Mouse (Mus musculus): ENCODE data around the gene Slc39a7. TPM values are rescaled to one million over a fixed set of nuclear protein-coding genes. Genes with fewer than 3 reads are reported as not detected.
A peak's percentile ranks its signal among the peaks of the same experiment; 100 is the strongest.

Gene Slc39a7
- polyA plus RNA-seq, 1 experiment from 2014 or later, result 160 TPM

DNA sequence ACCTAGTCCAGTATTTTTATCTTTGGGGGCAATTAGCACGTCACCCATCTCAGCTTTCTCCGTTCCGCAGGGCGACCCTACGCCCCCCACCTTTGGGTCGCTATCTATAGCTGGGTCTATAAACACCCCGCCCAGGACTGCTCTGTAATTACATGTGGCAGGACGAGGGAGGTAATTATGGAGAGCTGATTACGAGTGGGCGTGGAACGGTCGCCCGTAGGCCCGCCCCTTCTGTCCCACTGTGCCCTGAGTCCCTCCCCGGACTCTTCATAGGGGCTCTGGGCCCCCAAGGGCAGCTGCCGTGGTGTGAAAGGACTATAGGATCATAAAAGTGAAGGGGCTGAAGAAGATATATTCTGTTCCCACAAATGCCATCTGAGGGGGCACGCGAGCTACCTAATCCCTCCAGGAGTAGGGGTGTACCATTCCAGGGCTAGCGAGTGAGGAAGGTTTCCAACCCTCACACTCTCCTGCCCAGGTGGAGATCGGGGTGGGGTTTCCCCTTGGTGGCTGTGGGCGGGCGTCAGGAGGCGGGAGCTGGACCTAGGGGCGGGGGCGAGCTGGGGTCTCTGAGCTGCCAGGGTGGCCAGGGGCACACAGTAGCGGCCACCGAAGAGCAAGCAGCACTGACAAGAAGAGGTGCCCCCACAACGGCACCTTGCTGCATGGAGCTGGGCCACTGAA, 7.5 kb upstream of the Slc39a7 start, which contains the start of gene Col11a2:
TSS of gene Col11a2 (plus strand) at position 560 of the 684 bp plus-strand sequence.
- peak within 1 kb of the TSS; percentile 55 for H3K9ac ChIP-seq
- ATAC-seq (ENCODE audit: low FRiP score), result peak; percentile 66
- H3K4me3 ChIP-seq (replicated peaks), result peak within 1 kb of the TSS; percentile 28
- peak within 1 kb of the TSS; percentile 65; the same call in 1 of the 2 replicates for H3K27ac ChIP-seq
- H3K27me3 ChIP-seq, result peaks cover 23% of the 10 kb centered on the region
- peak within 1 kb of the TSS; percentile 61 for H3K4me2 ChIP-seq
- no peaks in the 10 kb centered on the region for H3K9me3 ChIP-seq
- H3K4me1 ChIP-seq, result peaks cover 37% of the 10 kb centered on the region
- peaks cover 41% of the 10 kb centered on the region for H3K36me3 ChIP-seq (replicated peaks)
- 7% methylated on average over 28 of the region's 28 CpGs for WGBS

DNA sequence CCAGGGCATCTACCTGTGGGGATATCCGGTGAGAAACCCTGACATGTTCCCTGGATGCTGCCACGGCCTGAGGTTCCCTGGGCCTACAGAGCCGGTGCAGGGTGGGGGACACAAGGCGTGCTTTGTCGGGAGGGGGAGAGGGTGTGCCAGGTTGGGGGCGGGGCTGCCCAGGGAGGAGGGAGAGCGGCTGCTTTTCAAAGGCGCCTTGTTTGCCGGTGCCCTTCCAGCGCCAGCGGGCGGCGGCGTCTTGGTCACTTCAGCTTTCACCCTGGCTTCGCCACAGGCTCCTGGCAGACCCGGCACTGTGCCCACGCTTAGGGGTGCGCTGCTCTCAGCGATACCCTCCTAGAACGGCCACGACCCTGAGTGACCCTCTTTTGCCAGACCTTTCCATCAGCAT, 7.0 kb upstream of the Slc39a7 start:
- Histone ChIP-seq H3K27ac (peak overlapping the region; percentile 65; the same call in 1 of the 2 replicates), H3K4me2 (peak overlapping the region; percentile 61), H3K9me3 (no peaks in the 10 kb centered on the region), H3K4me3 (replicated peaks) (peak overlapping the region; percentile 28), H3K27me3 (peaks cover 23% of the 10 kb centered on the region), H3K36me3 (replicated peaks) (peaks cover 45% of the 10 kb centered on the region), H3K9ac (peak overlapping the region; percentile 55), H3K4me1 (peaks cover 43% of the 10 kb centered on the region)
- 12% methylated on average over 16 of the region's 21 CpGs for WGBS
- peak; percentile 53 for ATAC-seq (ENCODE audit: low FRiP score)

DNA sequence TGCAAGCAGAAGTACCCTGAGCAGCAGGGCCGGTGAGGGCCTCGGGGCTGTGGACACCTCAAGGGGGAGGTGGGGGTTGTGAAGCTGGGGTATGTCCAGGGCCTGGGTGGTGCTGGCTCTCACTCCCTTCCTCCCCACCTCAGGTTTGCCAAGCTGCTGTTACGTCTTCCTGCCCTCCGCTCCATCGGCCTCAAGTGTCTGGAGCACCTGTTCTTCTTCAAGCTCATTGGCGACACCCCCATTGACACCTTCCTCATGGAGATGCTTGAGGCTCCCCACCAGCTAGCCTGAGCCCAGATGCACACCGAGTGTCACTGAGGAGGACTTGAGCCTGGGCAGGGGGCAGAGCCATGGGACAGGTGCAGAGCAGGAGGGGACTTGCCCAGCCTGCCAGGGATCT, 5.8 kb upstream of the Slc39a7 start:
- H3K4me2 ChIP-seq, result no peak overlapping the region
- no peak for ATAC-seq (ENCODE audit: low FRiP score)
- peaks cover 45% of the 10 kb centered on the region for H3K36me3 ChIP-seq (replicated peaks)
- H3K27me3 ChIP-seq, result peaks cover 22% of the 10 kb centered on the region
- H3K4me3 ChIP-seq (replicated peaks), result 0 out of 2 replicates have a peak overlapping the region, but pooled peaks have one; percentile 1
- peaks cover 53% of the 10 kb centered on the region for H3K4me1 ChIP-seq
- 94% methylated on average over 7 of the region's 7 CpGs for WGBS
- no peak overlapping the region for H3K9ac ChIP-seq
- H3K27ac ChIP-seq, result no peak overlapping the region
- no peaks in the 10 kb centered on the region for H3K9me3 ChIP-seq

DNA sequence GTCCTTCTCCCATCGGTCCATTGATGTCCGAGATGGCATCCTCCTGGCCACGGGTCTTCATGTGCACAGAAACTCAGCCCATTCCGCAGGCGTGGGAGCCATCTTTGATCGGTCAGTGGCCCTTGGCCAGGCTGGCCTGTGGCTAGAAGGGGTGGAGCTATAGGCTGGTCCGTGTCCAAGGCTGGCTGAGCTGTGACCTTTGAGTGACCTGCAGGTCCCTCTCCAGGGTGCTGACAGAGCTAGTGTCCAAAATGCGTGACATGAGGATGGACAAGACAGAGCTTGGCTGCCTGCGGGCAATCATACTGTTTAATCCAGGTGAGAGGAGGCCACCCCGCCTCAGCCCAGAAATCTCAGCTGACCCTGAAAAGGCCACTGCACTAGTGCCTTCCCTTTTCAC, 5.2 kb upstream of the Slc39a7 start:
- Histone ChIP-seq H3K4me3 (replicated peaks) (no peak overlapping the region), H3K27me3 (peaks cover 19% of the 10 kb centered on the region), H3K36me3 (replicated peaks) (peaks cover 45% of the 10 kb centered on the region), H3K9ac (no peak overlapping the region), H3K4me2 (no peak overlapping the region), H3K9me3 (no peaks in the 10 kb centered on the region), H3K27ac (no peak overlapping the region), H3K4me1 (peaks cover 53% of the 10 kb centered on the region)
- no peak for ATAC-seq (ENCODE audit: low FRiP score)
- 81% methylated on average over 10 of the region's 10 CpGs for WGBS

DNA sequence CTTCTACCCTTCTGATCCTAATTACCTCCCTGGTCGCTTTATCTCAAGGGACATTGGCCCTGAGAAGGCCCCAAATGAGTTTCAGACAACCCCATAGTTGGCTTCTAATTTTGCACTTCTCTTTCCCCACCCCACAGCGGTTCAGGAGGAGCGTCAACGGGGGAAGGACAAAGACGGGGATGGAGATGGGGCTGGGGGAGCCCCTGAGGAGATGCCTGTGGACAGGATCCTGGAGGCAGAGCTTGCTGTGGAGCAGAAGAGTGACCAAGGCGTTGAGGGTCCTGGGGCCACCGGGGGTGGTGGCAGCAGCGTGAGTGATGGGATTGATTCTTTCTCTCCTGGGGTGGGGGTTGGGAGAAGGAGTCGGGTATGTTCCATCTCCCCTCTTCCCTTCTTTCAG, 4.0 kb upstream of the Slc39a7 start:
- 89% methylated on average over 9 of the region's 9 CpGs for WGBS
- Histone ChIP-seq H3K4me2 (no peak overlapping the region), H3K27ac (no peak overlapping the region), H3K27me3 (peaks cover 10% of the 10 kb centered on the region), H3K36me3 (replicated peaks) (peaks cover 45% of the 10 kb centered on the region), H3K4me1 (peaks cover 49% of the 10 kb centered on the region), H3K9me3 (no peaks in the 10 kb centered on the region), H3K9ac (no peak overlapping the region), H3K4me3 (replicated peaks) (no peak overlapping the region)
- ATAC-seq (ENCODE audit: low FRiP score), result no peak

DNA sequence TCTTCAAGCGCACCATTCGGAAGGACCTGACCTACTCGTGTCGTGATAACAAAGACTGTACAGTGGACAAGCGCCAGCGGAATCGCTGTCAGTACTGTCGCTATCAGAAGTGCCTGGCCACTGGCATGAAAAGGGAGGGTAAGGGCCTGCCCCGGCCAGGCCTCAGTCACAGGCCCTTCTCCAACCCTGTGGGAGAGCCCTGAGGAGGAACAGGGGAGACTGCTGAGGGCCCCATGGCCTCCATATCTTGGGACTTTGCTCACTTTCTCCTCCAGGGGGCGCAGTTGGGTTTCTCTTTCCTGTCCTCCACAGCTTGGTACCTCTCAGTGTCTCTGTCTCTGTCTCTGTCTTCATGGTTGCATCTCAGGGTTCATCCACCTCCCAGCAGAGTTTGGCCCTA, 2.6 kb upstream of the Slc39a7 start:
- no peaks in the 10 kb centered on the region for H3K9me3 ChIP-seq
- no peak overlapping the region for H3K4me2 ChIP-seq
- H3K36me3 ChIP-seq (replicated peaks), result peaks cover 60% of the 10 kb centered on the region
- H3K27me3 ChIP-seq, result peaks cover 2% of the 10 kb centered on the region; the same call in 1 of the 2 replicates
- no peak overlapping the region for H3K9ac ChIP-seq
- WGBS, result 79% methylated on average over 10 of the region's 10 CpGs
- ATAC-seq (ENCODE audit: low FRiP score), result no peak
- H3K4me1 ChIP-seq, result peaks cover 51% of the 10 kb centered on the region
- H3K27ac ChIP-seq, result 0 out of 2 replicates have a peak overlapping the region, but pooled peaks have one; percentile 19
- no peak overlapping the region for H3K4me3 ChIP-seq (replicated peaks)

DNA sequence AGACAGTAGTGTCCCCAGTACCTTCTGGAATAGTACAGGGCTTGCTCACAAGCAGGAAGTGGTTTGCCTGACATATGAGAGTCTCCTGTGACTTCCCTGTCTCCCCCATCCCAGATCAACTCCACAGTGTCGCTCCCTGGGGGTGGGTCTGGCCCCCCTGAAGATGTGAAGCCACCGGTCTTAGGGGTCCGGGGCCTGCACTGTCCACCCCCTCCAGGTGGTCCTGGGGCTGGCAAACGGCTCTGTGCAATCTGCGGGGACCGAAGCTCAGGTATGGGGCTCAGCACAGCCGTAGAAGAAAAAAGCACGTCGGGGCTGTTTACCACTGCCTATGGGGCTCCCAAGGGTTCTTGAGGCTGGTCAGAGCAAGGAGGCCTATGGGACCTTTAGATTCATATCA, 2.0 kb upstream of the Slc39a7 start:
- no peaks in the 10 kb centered on the region for H3K27me3 ChIP-seq
- no peak overlapping the region for H3K27ac ChIP-seq
- ATAC-seq (ENCODE audit: low FRiP score), result no peak
- H3K4me3 ChIP-seq (replicated peaks), result peak overlapping the region; percentile 95
- 90% methylated on average over 9 of the region's 9 CpGs for WGBS
- H3K9me3 ChIP-seq, result no peaks in the 10 kb centered on the region
- peaks cover 66% of the 10 kb centered on the region for H3K36me3 ChIP-seq (replicated peaks)
- H3K9ac ChIP-seq, result no peak overlapping the region
- H3K4me1 ChIP-seq, result peaks cover 51% of the 10 kb centered on the region
- 0 out of 2 replicates have a peak overlapping the region, but pooled peaks have one; percentile 99 for H3K4me2 ChIP-seq

DNA sequence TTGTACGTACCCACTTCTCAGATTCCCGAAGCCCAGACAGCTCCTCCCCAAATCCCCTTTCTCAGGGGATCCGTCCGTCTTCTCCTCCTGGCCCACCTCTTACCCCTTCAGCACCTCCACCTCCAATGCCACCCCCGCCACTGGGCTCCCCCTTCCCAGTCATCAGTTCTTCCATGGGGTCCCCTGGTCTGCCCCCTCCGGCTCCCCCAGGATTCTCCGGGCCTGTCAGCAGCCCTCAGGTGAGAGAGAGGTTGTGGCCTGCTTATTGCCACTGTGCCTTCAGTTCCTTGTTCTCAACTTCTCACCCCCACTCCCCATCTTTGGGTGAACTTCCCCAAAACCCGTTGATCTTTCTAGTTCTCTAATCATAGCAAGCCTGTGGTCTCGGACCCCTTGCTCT, 1.3 kb upstream of the Slc39a7 start:
- Histone ChIP-seq H3K27me3 (no peaks in the 10 kb centered on the region), H3K36me3 (replicated peaks) (peaks cover 66% of the 10 kb centered on the region), H3K9me3 (no peaks in the 10 kb centered on the region), H3K4me1 (peaks cover 51% of the 10 kb centered on the region), H3K4me3 (replicated peaks) (peak overlapping the region; percentile 95), H3K4me2 (peak overlapping the region; percentile 99), H3K27ac (peak overlapping the region; percentile 98; the same call in 1 of the 2 replicates), H3K9ac (peak overlapping the region; percentile 96)
- 71% methylated on average over 8 of the region's 9 CpGs for WGBS
- no peak for ATAC-seq (ENCODE audit: low FRiP score)

DNA sequence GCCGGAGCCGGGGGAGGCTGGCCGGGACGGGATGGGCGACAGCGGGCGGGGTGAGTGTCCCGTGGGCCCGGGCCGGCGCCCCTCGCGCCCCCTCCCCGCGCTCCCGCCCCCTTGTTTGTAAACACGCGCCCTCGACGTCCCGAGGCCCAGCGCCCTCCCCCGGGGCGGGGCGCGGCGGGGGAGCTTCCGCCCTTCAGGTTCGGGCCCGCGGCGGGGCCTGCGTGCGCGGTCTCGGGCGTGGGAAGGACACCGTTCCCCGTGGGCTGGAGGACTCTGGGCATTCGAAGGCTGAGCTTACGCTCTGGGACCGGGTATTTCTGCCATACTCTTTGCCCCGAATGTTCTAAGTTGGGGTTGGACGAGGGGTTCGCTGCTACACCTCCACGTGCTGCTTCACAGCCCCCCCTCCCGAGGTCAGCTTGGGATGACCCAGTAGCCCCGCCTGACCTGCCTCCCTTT, 721 bp upstream of the Slc39a7 start:
- H3K4me3 ChIP-seq (replicated peaks), result peak overlapping the region; percentile 95
- H3K27me3 ChIP-seq, result no peaks in the 10 kb centered on the region
- peak overlapping the region; percentile 99 for H3K4me2 ChIP-seq
- peak overlapping the region; percentile 96 for H3K9ac ChIP-seq
- peak; percentile 4 for ATAC-seq (ENCODE audit: low FRiP score)
- WGBS, result 1% methylated on average over 39 of the region's 48 CpGs
- peaks cover 54% of the 10 kb centered on the region for H3K4me1 ChIP-seq
- peak overlapping the region; percentile 98 for H3K27ac ChIP-seq
- H3K36me3 ChIP-seq (replicated peaks), result peaks cover 60% of the 10 kb centered on the region
- no peaks in the 10 kb centered on the region for H3K9me3 ChIP-seq

DNA sequence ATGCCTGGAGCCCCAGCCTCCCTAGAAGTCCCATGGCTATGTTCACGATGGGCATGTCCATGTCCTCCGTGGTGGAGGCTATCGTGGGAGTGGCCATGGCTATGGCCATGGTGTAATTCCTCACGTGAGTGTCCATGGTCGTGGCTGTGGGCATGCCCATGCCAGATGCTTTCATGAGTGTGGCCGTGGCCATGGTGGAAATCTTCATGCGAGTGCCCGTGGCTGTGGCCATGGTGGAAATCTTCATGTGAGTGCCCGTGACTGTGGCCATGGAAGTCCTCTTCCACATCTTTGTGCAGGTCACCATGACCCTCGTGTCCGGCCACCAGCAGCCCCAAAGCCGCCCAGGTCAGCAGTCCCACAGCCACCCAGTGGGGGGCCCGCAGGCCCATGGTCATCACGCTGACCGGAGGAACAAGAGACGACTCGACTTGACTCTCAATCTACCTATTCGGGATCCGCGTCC, 588 bp downstream of the Slc39a7 start:
- no peak for ATAC-seq (ENCODE audit: low FRiP score)
- Histone ChIP-seq H3K4me2 (peak overlapping the region; percentile 99), H3K36me3 (replicated peaks) (peaks cover 47% of the 10 kb centered on the region), H3K9ac (peak overlapping the region; percentile 96), H3K4me3 (replicated peaks) (peak overlapping the region; percentile 95), H3K4me1 (peaks cover 67% of the 10 kb centered on the region), H3K9me3 (no peaks in the 10 kb centered on the region), H3K27ac (peak overlapping the region; percentile 98), H3K27me3 (no peaks in the 10 kb centered on the region)
- WGBS, result 5% methylated on average over 20 of the region's 20 CpGs

DNA sequence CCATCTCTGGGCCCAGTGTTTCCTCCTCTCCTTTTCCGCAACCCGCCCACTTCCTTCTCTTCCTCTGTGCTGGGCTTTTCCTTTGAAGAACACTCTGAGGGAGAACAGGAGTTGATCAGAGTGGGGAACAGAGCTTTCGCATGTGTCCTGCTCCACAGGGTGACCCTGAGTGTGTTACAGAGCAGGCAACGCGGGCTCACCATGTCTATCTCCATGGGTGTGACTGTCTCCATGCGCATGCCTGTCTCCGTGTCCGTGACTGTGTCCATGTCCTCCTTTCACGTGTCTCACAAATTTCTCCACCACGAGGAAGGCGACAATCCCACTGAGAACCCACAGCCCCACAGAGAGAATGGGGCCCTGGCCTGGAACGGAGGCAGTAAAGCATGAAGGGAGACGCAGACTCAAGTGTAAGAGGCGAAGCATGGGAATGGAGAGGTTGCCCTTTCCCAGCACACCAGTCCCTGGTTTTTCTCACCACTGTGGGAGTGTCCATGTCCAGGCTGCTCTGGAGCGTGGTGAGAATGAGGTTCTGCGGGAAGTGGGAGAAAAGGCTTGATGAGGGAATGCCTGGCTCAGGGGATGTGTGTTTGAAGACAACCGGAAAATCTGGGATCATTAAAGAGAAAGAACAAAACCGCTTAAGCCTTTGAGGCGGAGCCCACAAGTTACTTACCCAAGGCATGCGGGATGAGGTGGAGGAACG, 1.4 kb downstream of the Slc39a7 start:
- no peak for ATAC-seq (ENCODE audit: low FRiP score)
- Histone ChIP-seq H3K36me3 (replicated peaks) (peaks cover 39% of the 10 kb centered on the region), H3K27ac (no peak overlapping the region; the same call in 1 of the 2 replicates), H3K4me2 (peak overlapping the region; percentile 99), H3K9ac (peak overlapping the region; percentile 96), H3K27me3 (no peaks in the 10 kb centered on the region), H3K4me3 (replicated peaks) (peak overlapping the region; percentile 95), H3K4me1 (peaks cover 75% of the 10 kb centered on the region), H3K9me3 (no peaks in the 10 kb centered on the region)
- WGBS, result 75% methylated on average over 21 of the region's 21 CpGs

DNA sequence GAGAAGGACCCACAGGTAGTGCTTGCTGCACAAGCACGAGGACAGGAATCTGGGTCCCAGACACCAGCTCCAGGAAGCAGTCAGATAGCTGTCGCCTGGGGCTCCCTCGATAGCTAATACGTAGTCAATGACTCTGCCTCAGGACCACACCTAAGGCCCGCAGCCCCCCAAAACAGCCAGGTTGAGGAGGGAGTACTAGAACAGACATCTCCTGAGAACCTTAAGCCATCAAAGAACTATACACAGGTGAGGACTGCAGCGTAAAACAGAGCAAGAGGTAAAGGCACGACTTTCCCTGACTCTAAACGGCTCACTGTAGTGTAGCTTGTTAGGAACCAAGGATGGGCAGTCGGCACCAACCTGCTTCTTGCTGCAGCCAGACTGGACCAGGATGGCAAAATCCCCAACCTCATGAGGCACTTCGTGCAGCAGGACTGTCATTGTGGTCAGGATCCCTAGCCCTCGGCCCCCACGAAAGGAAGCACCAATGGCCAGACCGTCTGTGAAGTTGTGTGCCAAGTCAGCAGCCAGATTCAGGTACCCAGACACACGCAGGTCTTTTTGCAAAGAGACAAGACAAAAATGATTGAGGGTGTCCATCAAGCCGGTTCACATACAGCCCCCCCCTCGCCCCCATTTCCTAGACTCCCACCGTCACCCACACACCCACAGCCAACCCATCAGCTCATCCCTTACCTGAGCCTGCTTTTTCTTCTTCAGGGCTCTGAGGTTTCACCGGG, 2.2 kb downstream of the Slc39a7 start:
- 87% methylated on average over 18 of the region's 18 CpGs for WGBS
- H3K4me2 ChIP-seq, result peak overlapping the region; percentile 99
- no peak for ATAC-seq (ENCODE audit: low FRiP score)
- H3K9me3 ChIP-seq, result no peaks in the 10 kb centered on the region
- H3K4me1 ChIP-seq, result peaks cover 75% of the 10 kb centered on the region
- peaks cover 32% of the 10 kb centered on the region for H3K36me3 ChIP-seq (replicated peaks)
- H3K27me3 ChIP-seq, result no peaks in the 10 kb centered on the region
- H3K4me3 ChIP-seq (replicated peaks), result peak overlapping the region; percentile 95
- peak overlapping the region; percentile 96; the same call in 1 of the 2 replicates for H3K9ac ChIP-seq
- H3K27ac ChIP-seq, result peak overlapping the region; percentile 98

Data from forebrain, embryonic 12.5 days (tissue).